Mouse (Mus musculus) brain, embryonic 14.5 days (tissue): ENCODE measurements around the gene Fbp1.

ENCODE experiments used
- CTCF ChIP-seq: fragments of 200-500 bp; IDR thresholded peaks from 2 replicates; pipeline ENCODE4 v1.5.1; 2012; ENCODE audit warnings: inconsistent platforms, mild to moderate bottlenecking, moderate library complexity, borderline replicate concordance; ENCODE audit not compliant: insufficient read depth, insufficient read length; ENCODE audit errors: extremely low read depth
- POLR2A ChIP-seq: fragments of 200-500 bp; IDR thresholded peaks from 2 replicates; pipeline ENCODE4 v1.6.1; 2012; ENCODE audit warnings: mild to moderate bottlenecking, inconsistent platforms, borderline replicate concordance; ENCODE audit not compliant: poor library complexity, insufficient read depth, insufficient read length, severe bottlenecking; ENCODE audit errors: extremely low read depth

DNA sequence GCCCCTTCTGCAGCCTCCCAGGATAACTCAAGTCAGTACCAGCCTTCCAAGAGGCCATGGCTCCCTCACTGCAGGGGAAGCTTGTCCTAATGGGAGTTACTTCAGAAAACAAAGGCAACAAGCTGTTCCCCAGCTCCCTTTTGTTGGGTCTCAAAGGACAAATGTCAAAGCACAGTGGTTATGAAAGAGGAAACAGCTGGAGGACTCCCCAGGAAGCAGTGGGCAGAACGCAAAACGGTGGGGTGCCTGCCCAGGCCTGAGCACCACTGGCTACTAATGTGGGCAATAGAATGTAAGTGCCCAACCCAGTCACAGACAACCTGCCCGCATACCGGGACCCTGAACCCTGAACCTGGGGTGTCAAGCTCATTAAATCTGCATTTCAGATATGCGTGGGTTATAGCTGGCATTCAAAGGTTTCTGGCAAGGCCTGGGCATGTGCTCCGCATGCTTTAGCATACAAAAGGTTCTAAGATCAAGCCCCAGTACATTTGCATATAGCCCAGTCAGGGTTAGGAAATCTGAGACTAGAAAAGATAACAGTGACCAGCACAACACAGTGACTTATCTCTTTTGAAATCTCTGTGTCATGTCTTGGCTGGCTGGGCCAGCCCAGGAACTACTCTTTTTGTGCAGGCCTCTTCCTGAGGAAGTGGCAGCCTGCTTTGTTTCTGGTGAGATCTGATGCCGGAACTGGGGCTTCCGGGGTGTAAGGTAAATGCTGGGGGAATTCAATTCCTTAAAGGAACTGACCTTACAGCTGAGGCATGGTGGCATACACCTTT lies 8.1 kb downstream of the Fbp1 start:
- TF ChIP-seq CTCF (no peak), POLR2A (no peak)
